Mouse (Mus musculus): ENCODE data around the gene Hist1h4i. TPM values are rescaled to one million over a fixed set of nuclear protein-coding genes. Genes with fewer than 3 reads are reported as not detected.

Hist1h4i gene
- polyA plus RNA-seq, 1 experiment from 2014 or later = 37.1 TPM

DNA sequence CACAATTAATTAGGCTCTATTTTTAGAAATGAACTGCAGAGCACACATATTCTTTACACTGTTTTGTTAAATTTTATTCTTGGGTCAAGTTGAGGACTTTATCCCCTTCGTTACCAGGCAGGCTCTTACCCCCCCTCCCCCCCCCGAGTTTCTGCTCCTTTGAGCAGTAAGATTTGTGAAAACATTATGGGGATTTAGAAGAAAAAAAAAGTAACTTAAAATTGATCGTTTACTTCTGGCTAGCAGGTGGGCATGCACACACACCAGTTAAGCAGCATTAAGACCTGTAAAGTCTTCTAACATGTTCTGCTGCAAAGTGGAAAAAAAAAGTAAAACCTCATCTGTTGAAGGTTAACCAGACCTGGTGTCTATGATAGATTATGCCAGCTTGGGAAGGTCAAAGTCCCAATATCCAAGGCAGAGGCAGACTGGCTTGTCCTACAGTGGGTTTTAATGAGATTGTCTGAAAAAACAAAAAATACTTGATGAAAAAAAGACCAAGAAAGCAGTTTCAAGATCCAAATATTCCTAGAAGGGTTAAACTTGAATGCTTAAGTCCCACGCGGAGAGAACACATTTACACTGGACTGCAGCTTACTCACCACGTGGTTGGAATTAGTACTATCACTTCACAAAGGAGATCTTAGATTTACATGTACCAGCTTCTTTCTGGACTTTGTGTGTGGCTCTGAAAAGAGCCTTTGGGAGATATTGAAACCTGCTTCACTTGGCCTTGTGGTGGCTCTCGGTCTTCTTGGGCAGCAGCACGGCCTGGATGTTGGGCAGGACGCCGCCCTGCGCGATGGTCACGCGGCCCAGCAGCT is 6.5 kb downstream of the Hist1h4i start:
- H3K4me3 ChIP-seq = peak overlapping the region; percentile 62
- DNase-seq (ENCODE audit: low spot score) = peak; percentile 46
- no peaks in the 10 kb centered on the region for H3K9me3 ChIP-seq
- H3K36me3 ChIP-seq (replicated peaks) = no peaks in the 10 kb centered on the region
- under 1% methylated on average over 14 of the region's 14 CpGs for WGBS
- H3K4me1 ChIP-seq = peaks cover 22% of the 10 kb centered on the region
- no peaks in the 10 kb centered on the region for H3K27me3 ChIP-seq (replicated peaks; ENCODE audit: low read depth, poor library complexity, severe bottlenecking)
- H3K27ac ChIP-seq (replicated peaks) = peak overlapping the region; percentile 93

DNA sequence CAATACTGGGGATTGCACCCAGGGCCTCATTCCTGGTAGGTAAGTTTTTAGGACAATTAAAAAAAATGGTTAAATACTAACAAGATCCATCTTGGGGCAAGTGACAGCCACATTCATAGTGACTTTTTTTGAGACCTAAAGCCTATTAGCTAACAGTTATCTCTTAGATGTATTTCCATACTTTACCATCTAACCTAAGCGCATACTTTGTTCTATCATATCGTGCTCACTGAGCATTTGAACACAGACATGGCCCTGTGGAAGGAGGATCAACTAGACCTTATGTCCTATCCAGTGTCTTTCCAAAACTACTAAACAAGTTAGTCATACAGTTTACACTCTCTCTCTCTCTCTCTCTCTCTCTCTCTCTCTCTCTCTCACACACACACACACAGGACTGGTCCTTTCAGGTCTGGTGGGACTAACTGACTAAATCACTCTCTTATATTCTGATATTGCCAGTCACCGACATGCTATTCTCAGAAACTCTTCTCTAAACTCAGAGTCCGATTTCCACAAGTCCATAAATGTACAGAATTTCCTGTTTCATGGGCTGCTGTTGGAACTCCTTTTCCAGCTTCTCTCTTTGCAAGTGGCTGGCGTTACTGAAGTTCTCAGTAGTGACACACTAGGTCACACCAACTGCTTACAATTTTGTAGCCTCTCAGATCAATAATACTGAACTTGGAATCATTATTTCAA is 7.3 kb downstream of the Hist1h4i start:
- no peaks in the 10 kb centered on the region for H3K36me3 ChIP-seq (replicated peaks)
- peak overlapping the region; percentile 62 for H3K4me3 ChIP-seq
- no peaks in the 10 kb centered on the region for H3K9me3 ChIP-seq
- 60% methylated on average over 5 of the region's 5 CpGs for WGBS
- DNase-seq (ENCODE audit: low spot score) = no peak
- H3K27me3 ChIP-seq (replicated peaks; ENCODE audit: low read depth, poor library complexity, severe bottlenecking) = no peaks in the 10 kb centered on the region
- H3K27ac ChIP-seq (replicated peaks) = peak overlapping the region; percentile 93
- peaks cover 24% of the 10 kb centered on the region for H3K4me1 ChIP-seq

DNA sequence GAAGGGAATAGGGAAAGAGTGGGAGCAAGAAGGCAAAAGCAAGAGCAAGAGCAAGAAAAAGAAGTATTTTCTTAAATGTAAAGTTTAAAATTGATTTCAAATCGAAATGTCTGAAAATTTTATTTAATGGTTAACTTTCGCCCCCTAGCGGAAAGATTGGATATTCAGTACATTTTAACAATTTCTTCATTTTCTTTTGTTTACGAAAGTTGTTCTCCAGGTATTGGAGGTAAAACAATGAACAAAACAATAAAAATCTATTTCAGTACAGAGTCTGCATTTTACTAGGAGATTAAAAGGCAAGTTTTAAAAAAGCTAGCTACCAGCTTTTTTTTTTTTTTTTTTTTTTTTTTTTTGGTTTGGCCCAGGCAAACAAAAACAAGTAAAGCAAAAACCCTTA is 10.7 kb downstream of the Hist1h4i start:
- H3K27ac ChIP-seq (replicated peaks) = no peak overlapping the region
- 18% methylated on average over 4 of the region's 4 CpGs for WGBS

DNA sequence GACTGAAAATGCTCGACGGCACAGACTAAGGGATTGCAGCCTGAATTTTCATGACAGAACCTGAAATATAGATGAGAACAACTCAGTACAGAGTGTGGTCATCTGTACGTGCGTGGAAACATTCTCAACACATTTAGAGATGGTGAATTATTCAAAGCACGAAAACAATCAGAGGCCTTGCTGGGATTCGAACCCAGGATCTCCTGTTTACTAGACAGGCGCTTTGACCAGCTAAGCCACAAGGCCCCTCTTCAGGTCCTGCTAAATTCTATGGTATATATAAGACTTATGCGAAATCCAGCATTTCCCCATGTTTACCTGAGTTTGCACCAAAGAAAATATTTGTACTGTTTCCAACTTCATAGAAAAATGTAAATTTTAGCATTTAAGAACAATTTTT is 11.2 kb downstream of the Hist1h4i start:
- peak; percentile 54 for DNase-seq (ENCODE audit: low spot score)
- Histone ChIP-seq H3K36me3 (replicated peaks) (no peaks in the 10 kb centered on the region), H3K4me1 (peaks cover 22% of the 10 kb centered on the region), H3K27ac (replicated peaks) (no peak overlapping the region), H3K4me3 (peak overlapping the region; percentile 63; the same call in 1 of the 2 replicates), H3K27me3 (replicated peaks; ENCODE audit: low read depth, poor library complexity, severe bottlenecking) (no peaks in the 10 kb centered on the region; the same call in 1 of the 2 replicates), H3K9me3 (no peaks in the 10 kb centered on the region)
- WGBS = 24% methylated on average over 8 of the region's 8 CpGs

More for the DNA sequence above, 10.7 kb downstream of the Hist1h4i start:
- Histone ChIP-seq H3K27me3 (replicated peaks; ENCODE audit: low read depth, poor library complexity, severe bottlenecking) (no peaks in the 10 kb centered on the region), H3K4me1 (peaks cover 22% of the 10 kb centered on the region), H3K36me3 (replicated peaks) (no peaks in the 10 kb centered on the region), H3K4me3 (no peak overlapping the region), H3K9me3 (no peaks in the 10 kb centered on the region)
- DNase-seq (ENCODE audit: low spot score) = no peak

DNA sequence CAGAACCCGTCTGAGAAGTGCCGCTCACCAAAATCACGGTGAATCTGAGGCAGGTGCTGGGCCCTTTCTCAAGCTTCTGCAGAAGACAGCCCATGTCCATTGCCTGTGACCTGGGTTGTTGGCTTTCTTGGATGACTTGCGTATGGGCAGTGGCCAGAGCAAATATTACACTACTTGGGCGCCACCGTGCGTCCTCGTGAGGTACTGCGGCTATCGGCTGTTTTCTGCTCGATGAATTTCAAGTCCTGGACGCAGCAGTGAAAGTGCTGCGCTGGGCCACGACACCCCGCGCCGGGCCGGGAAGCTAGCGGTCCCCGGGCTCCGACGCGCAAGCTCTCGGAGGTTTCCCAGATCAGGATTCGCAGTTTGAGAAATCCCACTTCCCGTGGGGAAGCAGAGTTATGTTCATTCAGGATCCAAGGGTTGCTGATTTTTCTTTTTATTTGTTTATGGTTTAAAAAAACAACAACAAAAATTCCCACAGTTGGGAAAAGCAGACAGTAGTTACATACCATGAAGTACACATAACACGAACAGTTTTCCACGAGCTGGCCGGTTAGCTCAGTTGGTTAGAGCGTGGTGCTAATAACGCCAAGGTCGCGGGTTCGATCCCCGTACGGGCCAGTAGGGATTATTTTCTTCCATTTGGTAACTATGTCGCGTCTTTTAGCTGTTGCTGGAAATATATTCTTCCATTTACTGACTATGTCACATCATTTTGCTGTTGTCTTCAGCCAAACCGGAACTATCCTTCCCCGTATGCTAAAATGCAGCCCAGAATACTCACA is 12.3 kb downstream of the Hist1h4i start:
- Histone ChIP-seq H3K9me3 (no peaks in the 10 kb centered on the region), H3K4me3 (peak overlapping the region; percentile 63), H3K36me3 (replicated peaks) (no peaks in the 10 kb centered on the region), H3K27me3 (replicated peaks; ENCODE audit: low read depth, poor library complexity, severe bottlenecking) (no peaks in the 10 kb centered on the region; the same call in 1 of the 2 replicates), H3K4me1 (peaks cover 17% of the 10 kb centered on the region), H3K27ac (replicated peaks) (peak overlapping the region; percentile 82)
- peak; percentile 95 for DNase-seq (ENCODE audit: low spot score)
- WGBS = under 1% methylated on average over 40 of the region's 40 CpGs

DNA sequence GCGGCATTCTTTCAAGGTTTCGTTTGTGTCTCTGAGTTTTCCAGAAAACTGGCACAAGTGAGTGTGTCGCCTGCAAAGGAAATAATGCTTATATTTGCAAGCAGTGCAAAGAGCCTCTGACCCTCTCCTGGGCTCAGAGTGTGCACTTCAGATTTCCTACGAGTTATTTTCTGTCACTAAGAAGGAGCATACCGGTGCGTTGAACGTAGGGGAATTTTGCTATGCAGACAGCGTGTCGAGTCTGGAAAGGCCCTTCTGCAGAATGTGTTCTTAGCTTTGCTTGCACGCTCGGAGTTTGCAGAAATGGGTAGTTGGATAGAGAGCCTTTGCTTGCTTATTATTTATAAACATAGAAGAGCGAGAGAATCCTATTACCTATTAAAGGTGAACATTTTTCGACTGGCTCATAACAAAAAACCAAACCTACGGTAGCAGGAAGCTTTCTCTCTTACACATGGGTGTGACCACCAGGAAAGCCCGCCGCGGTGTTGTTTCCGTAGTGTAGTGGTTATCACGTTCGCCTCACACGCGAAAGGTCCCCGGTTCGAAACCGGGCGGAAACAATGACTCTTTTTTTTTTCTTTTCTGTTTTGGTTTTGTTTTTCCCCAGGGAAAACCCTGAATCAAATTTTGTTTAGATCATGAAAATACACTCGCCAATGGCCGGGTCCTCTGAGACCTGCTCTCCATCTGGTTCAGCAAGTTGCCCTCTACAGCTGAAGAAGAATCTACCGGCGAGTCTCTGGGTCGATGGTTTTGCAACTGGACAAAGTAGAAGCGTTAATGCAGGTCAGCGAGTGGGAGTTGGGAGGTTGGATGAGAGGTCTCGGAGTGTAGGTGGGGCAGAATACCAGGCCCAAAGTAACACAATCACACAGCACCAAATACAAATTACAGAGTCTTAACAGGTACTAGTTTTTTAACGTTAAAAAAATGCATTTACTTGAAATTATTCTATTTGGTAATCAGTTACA is 14.8 kb downstream of the Hist1h4i start:
- Histone ChIP-seq H3K9me3 (no peaks in the 10 kb centered on the region), H3K36me3 (replicated peaks) (no peaks in the 10 kb centered on the region), H3K27ac (replicated peaks) (peak overlapping the region; percentile 59; the same call in 1 of the 2 replicates), H3K27me3 (replicated peaks; ENCODE audit: low read depth, poor library complexity, severe bottlenecking) (no peaks in the 10 kb centered on the region; the same call in 1 of the 2 replicates), H3K4me1 (peaks cover 13% of the 10 kb centered on the region), H3K4me3 (peak overlapping the region; percentile 64)
- peak; percentile 91 for DNase-seq (ENCODE audit: low spot score)
- WGBS = 1% methylated on average over 35 of the region's 35 CpGs

DNA sequence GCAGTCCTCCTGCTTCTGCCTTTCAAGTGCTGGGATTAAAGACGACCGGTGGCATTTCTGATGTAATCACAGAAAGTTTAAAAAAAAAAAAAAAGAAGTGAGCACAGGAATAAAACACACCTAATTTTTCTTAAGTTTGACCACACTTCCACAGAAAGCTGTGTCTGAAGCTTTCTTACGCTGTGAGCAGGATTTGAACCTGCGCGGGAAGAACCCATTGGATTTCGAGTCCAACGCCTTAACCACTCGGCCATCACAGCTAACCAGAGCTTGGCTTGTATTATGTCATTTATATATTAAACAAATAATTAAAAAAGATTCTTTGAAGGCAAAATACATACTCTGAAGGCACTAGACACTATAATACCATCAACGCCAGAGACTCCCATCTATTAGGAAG is 18.9 kb downstream of the Hist1h4i start:
- WGBS = under 1% methylated on average over 9 of the region's 9 CpGs
- Histone ChIP-seq H3K27ac (replicated peaks) (no peak overlapping the region; the same call in 1 of the 2 replicates), H3K4me3 (peak overlapping the region; percentile 66), H3K4me1 (peaks cover 14% of the 10 kb centered on the region), H3K9me3 (no peaks in the 10 kb centered on the region), H3K27me3 (replicated peaks; ENCODE audit: low read depth, poor library complexity, severe bottlenecking) (peaks cover 29% of the 10 kb centered on the region), H3K36me3 (replicated peaks) (no peaks in the 10 kb centered on the region)
- peak; percentile 83 for DNase-seq (ENCODE audit: low spot score)

DNA sequence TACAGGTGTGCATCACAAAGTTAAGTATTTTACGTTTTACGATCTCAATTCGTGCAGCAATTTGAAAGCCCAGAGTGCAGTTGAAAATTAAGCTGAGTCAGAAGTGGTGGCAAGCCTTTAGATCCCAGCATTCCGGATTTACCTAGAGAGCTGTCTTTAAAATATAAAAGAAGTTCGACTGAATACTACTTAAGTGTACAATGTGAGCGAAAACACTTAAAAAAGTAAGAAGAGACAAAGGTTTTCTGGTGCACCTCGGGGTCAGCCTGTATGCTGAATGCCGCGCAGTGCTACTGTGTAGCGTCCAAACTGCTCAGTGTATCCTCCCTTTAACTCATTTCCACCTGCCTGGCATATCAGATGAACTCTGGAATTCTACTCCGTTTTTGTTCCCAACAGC is 19.6 kb downstream of the Hist1h4i start:
- H3K27me3 ChIP-seq (replicated peaks; ENCODE audit: low read depth, poor library complexity, severe bottlenecking) = peaks cover 34% of the 10 kb centered on the region
- no peaks in the 10 kb centered on the region for H3K9me3 ChIP-seq
- peak; percentile 36 for DNase-seq (ENCODE audit: low spot score)
- under 1% methylated on average over 11 of the region's 11 CpGs for WGBS
- no peak overlapping the region; the same call in 1 of the 2 replicates for H3K27ac ChIP-seq (replicated peaks)
- peaks cover 14% of the 10 kb centered on the region for H3K4me1 ChIP-seq
- peak overlapping the region; percentile 66 for H3K4me3 ChIP-seq
- H3K36me3 ChIP-seq (replicated peaks) = no peaks in the 10 kb centered on the region

DNA sequence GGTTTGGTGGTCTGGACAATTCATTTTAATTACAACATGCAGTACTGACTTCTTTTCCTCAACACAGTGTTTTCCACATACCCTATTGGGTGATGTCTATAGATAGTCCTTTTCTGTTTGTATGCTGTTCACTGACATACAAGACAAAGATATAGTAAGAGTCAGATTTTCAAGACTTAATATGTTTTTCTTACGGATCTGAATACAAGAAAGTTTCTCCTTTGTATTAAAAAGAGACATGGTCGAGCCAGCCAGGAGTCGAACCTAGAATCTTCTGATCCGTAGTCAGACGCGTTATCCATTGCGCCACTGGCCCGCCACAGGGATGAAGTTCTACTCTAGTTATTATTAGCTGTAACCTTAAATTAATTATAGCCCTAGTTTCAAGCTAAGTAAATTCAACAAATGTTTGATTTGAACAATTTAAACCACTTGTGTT is 20.2 kb downstream of the Hist1h4i start:
- under 1% methylated on average over 8 of the region's 8 CpGs for WGBS
- H3K4me3 ChIP-seq = peak overlapping the region; percentile 66
- peaks cover 40% of the 10 kb centered on the region for H3K27me3 ChIP-seq (replicated peaks; ENCODE audit: low read depth, poor library complexity, severe bottlenecking)
- DNase-seq (ENCODE audit: low spot score) = peak; percentile 68
- H3K4me1 ChIP-seq = peaks cover 13% of the 10 kb centered on the region
- H3K36me3 ChIP-seq (replicated peaks) = no peaks in the 10 kb centered on the region
- H3K9me3 ChIP-seq = no peaks in the 10 kb centered on the region
- H3K27ac ChIP-seq (replicated peaks) = no peak overlapping the region

DNA sequence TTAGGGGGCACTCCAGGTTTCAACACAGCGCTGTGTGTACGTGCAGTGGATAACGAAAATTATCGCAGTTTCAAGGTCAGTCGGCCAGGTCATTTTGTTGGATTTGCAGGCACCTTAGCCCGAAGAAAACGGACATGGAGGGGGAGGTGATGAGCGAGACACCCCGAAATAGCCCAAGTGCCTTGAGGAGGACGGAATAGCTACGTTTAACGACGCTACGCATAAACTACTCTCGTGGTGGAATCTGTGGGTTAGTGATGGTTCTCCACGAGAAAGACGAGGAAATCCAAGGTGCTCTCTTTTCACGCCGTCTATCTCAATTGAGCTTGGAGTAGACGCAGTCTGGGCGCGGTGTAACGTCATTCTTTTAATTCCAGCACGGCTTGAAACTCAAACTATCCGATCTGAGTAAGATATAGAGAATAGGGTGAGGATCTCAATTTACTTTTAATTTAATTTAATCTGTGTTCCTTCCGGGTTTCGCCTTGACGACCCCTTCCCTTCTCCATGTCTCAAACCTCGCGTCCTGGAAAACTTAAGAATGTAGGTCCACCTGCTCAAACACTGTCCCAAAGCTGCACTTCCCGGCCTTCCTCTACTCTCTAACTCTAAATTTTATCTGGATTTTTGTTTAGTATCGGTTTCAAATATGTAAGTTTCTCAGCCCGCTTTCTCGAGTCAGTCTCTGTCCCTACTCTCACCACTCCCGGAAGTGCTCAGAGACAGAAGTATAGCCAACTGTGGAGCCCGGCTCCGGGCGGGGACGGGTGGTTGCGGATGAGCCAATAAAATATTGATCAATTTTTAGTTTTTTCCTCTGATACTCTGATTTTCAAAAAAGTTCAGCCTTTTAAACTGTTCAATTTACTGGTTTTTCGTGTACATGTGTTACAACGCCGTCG is 21.0 kb downstream of the Hist1h4i start:
- WGBS = under 1% methylated on average over 44 of the region's 44 CpGs
- H3K9me3 ChIP-seq = no peaks in the 10 kb centered on the region
- H3K27me3 ChIP-seq (replicated peaks; ENCODE audit: low read depth, poor library complexity, severe bottlenecking) = peaks cover 44% of the 10 kb centered on the region
- DNase-seq (ENCODE audit: low spot score) = peak; percentile 43
- 0 out of 2 replicates have a peak, but pooled peaks cover 9% of the 10 kb centered on the region for H3K4me1 ChIP-seq
- H3K36me3 ChIP-seq (replicated peaks) = no peaks in the 10 kb centered on the region
- no peak overlapping the region for H3K27ac ChIP-seq (replicated peaks)
- H3K4me3 ChIP-seq = peak overlapping the region; percentile 66
